Mouse (Mus musculus) CD4-positive, CD25-positive, alpha-beta regulatory T cell, adult 4 months (primary cell): ENCODE measurements around the gene Pcgf6. TPM values are rescaled to one million over a fixed set of nuclear protein-coding genes. Genes with fewer than 3 reads are reported as not detected.
A peak's percentile ranks its signal among the peaks of the same experiment; 100 is the strongest.

Source experiments
- ATAC-seq: one replicate; pipeline ENCODE4 v1.8.0; 2017
- polyA plus RNA-seq, 2 experiments: library from polyadenylated mRNA; unstranded; fragments of 100-300 nt; shearing (Covaris generic); gene quantifications; one replicate each; pipeline ENCODE4 v1.2.1; 2017

Pcgf6 gene
- 1 to 10 TPM; 7.4 to 8.9 TPM for polyA plus RNA-seq

DNA sequence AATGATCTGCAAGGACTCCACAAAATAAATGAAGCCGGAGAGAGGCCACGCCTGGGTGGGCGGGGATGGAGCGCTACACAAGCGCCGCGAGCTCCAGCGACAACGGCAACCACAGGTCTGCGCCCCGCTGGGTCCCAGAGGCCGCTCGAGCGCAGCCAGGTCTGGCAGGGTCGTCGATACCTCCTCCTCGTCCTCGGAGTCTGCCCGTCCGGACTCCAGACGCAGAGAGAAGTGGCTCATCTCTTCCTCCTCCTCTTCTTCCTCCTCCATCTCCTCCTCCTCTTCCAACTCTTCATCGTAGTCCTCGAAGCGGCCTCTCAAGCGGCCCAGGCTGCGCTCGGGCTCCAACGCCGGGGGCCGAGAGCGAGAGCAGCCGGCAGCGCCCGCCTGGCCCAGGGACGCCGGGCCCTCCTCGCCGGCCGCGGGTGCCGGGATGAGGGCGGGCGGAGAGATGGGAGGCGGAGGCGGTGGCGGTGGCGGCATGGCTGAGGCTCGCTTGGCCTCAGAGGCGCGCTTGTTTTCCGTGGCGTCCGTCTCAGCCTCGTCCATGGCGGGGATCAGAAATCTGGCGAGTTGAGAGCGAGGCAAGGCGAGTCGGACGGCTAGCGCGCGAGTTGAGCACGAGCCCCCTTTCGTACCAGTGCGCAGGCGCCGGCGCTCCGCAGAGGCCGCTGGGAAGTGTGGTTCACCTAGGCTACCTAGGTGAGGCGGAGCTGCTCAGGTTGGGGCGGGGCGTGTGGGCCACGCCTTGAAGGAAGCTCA, at the start of gene Pcgf6:
Gene Pcgf6 (minus strand): TSS at position 636 of the 762 bp plus-strand sequence.
- peak; percentile 94 for ATAC-seq

DNA sequence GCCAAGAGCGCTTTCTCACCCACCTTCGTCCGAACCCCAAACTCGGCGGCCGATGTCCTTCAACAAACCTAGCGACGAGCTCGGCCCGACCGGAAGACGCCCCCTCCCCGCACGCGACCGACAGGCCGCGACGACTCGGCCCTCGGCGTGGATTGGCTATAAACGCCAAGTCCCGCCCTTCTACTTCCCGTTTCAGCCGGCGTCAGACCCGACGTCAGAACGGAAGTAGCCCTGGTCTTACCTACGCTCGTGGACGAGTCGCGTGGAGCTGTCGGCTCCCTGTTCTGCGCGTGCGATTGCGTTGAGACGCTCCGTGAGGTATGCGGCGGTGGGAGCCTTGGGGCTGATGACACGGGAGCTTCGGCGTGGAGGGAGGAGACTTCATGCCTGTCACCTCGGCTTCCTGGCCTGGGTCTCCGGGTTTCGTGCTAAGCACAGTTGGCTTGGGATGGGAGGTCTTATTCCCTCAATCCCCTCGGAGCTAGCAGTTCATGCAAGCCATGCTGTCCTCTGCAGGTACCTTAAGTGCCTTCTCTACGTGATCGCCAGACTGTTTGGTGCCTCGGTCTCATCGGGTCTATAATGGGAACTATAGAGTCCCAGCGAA, 39.9 kb upstream of the Pcgf6 start, which contains the start of the genes Usmg5 and Pdcd11:
Gene Usmg5 (minus strand): TSS at position 98 of the 607 bp plus-strand sequence.
Gene Pdcd11 (plus strand): TSS at position 219 of the 607 bp plus-strand sequence.
- ATAC-seq, result peak; percentile 97

DNA sequence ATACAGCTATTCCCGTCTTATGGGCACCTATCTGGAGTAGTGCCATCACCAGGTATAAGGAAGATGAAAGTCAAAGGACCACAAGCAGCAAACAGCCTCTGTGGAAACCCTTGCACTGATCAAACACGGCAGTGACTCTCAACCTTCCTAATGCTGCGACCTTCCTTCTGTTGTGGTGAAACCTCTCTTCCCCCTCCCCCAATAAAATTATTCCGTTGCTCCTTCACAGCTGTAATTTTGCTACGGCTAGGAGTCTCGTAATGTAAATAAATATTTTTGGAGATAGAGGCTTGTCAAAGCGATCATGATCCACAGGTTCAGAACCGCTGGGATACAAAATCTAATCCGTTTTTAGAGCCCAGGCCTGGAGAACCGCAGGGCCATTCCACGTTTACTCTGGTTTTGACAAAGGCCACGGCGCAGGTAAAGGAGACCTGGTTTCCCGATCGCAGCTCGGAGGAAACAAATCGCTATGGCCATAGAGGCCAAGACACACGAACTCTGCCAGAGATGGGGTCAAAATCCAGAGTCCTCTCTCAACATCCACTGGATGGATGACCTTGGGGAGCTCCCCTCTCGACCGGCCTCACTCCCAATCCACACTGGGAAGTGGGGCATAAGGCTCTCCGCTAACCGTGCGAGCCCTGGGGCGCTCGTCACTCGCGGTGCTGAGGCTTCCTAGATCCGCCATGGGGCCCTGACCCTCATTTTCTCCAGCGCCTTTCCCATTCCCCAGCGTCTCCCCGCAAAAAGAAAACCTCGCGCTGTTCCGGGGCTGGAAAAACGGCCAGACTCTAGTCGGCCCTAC, 39.2 kb upstream of the Pcgf6 start:
- peak; percentile 32 for ATAC-seq

GRCm38 (mm10) chr19:47088226-47088625, 37.5 kb upstream of the Pcgf6 start:
- no peak for ATAC-seq

DNA sequence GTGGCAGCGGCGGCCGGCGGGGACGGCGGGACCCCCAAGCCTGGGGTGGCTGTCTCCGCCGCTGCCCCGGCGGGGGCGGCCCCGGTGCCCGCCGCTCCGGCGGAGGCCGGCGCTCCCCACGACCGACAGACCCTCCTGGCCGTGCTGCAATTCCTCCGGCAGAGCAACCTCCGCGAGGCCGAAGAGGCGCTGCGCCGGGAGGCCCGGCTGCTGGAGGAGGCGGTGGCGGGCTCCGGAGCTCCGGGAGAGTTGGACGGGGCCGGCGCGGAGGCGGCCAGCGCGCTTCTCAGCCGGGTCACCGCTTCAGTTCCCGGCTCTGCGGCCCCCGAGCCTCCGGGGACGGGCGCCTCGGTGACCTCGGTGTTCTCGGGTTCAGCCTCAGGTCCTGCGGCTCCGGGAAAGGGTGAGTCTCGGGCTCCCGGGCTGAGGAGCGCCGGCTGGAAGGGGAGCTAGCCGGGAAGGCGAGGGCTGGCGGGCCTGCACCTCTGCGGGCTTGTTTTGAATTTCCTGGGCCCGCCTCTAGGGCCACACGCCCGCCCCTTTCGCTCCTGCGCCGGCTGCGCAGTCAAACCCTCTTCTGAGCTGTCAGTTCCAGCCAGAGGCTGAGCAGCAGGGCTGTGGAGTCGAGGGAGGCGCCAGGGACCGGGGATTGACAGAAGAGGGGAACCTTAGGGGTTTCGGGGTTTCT, 17.4 kb upstream of the Pcgf6 start:
- peak; percentile 92 for ATAC-seq

GRCm38 (mm10) chr19:47067096-47067882, 16.6 kb upstream of the Pcgf6 start, which contains the start of gene Taf5:
Gene Taf5 (plus strand): TSS chr19:47067746.
- peak; percentile 76 for ATAC-seq

DNA sequence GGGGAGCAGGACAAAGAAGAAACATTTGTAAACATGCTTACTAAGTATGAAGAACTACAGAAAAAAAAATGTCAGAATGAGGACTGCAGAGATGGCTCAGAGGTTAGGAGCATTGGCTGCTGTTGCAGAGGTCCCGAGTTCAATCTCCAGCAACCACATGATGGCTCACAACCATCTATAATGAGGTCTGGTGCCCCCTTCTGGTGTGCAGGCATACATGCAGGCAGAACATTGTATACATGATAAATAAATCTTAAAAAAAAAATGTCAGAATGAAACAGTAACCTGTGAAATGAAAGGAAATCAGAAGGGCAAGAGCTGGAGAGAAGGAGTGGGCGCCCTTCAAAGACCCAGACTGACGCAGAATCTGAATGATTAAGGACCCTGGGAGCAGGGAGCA, 15.2 kb upstream of the Pcgf6 start:
- ATAC-seq, result no peak

DNA sequence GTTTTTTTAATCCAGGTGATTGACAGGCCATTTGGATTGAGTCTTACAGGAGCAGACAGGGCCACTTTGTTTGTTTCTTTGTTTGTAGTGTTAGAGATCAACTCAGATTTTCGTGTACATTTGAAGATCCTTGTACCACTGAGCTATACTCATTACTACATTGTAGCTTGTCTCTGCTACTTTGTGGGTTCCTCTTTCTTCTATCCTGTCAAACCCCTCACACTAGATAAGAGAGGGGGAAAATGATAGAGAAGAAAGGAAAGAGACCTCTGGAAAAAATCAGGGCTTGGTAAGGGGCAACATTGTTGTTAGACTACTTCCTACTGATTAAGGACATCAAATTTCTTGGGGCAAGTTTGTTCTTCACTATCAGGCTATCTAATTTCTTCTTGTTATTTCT, 7.0 kb upstream of the Pcgf6 start:
- no peak for ATAC-seq

DNA sequence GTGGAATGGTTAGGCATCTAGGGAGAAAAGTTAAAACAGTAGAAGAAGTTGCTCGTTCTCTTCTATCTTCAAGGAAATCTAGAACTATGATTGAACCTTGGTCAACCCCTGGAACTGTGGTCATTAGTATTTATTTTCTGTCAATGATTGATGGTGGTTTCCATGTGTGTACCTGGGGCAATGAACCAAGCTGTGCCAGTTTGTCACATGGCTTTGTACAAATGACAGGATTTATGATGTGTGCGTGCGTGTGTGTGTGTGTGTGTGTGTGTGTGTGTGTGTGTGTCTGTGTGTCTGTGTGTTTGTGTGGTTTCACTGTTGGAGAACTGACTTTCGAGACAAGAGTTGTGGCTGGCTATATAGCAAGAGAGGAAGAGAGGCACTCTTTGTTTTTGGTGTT, 2.8 kb upstream of the Pcgf6 start:
- no peak for ATAC-seq

DNA sequence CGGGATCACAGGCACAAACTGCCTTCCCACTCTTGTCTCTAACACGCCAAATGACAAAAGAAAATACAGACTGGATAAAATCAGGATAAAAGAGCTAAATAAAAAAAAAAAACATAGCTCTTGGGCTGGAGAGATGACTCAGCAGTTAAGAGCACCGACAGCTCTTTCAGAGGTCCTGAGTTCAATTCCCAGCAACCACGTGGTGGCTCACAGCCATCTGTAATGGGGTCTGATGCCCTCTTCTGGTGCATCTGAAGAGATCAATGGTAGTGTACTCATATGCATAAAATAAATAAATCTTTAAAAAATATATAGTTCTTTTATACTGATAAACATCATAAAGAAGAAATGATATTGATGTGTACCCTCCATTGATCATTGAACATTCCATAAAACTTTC, 2.2 kb upstream of the Pcgf6 start:
- no peak for ATAC-seq

DNA sequence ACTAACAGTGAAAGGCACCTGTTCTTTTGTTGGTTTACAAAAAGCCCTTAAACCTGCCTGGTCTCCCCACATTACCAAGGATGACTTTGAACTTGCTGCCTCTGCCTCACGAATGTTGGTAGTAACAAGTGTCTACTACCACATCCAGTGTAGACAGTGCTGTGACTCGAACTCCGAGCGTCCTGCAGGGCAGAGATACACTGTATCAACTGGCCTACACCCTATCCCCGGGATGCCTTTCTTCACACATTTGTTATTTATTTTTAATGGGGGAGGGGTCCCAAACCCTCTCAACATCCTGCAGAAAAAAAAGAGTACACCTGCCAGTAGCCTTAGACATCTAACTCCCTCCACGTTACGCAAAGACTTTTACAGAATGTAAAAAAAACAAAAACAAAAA, 866 bp downstream of the Pcgf6 start:
- ATAC-seq, result peak; percentile 25

GRCm38 (mm10) chr19:47049061-47049460, 1.6 kb downstream of the Pcgf6 start:
- ATAC-seq, result no peak

- ATAC-seq, result no peak
Observed at GRCm38 (mm10) chr19:47047236-47047833, 3.4 kb downstream of the Pcgf6 start.

GRCm38 (mm10) chr19:47046343-47046742, 4.4 kb downstream of the Pcgf6 start:
- ATAC-seq, result no peak

DNA sequence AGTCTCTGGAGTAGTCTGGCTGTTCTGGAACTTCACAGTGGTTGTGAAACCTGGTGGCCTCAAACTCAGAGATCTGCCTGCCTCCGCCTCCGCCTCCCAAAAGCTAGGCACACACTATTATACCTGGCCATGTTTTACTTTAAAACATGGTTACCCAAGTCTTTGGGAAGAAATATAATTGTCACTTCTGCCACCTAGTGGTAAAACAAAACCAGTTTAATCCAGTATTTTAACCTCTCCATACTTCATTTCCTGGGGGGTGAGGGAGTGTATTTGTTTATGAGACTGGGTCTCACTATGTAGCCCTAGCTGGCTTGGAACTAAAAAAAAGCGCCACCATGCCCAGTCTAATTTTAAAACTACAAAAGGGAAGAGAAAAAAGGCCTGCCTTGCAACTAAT, 7.1 kb downstream of the Pcgf6 start:
- peak; percentile 60 for ATAC-seq

DNA sequence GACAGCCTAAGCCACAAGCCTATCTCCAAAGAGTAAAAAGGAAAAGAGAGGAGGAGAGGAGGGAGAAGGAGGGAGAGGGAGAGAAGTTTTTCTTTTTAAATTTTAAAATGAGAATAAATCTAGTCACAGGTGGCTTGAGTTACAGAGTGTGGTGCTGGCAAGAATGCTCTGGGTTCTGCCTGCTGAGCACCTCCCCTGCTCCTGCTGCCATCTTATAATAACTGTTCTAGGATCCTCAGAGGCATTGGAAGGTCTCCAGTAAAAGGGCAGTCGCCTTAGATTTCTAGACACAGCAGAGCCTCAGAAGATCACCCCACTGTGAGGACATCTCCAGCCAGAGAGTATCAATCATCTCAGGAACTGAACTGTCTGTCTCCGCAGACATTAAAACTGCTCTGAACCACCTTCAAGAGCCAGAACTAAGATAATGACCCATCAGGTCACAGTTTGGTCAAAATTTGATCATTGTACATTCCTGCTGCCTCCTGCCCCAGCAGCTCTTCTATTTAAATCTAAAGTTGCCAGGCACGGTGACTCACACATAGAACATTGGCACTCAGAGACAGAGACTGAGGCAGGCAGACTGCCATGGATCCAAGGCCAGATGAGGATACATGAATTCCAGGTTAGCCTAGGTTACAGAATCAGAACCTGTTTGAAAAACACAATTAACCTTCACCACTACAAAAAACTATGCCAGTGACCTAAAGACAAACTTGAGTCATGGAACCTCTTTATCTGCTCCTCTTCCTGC, 9.8 kb downstream of the Pcgf6 start:
- no peak for ATAC-seq

DNA sequence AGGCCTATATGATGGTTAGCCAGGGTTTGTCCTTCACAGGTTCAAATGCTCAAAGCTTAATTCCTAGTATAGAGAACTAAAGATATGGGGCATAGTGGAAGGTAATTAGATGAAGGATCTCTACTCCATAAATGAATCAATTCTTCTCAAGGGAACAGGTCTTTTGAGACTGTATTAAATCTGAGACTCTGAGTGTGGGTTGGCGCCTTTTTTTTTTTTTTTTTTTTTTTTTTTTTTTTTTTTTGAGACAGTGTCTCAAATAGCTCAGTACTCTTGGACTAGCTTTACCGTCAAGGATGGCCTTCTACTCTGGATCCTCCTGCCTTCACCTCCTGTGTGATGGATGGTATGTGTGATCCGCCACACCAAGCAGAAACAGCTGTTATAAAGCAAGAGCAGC, 14.1 kb downstream of the Pcgf6 start:
- ATAC-seq, result no peak

DNA sequence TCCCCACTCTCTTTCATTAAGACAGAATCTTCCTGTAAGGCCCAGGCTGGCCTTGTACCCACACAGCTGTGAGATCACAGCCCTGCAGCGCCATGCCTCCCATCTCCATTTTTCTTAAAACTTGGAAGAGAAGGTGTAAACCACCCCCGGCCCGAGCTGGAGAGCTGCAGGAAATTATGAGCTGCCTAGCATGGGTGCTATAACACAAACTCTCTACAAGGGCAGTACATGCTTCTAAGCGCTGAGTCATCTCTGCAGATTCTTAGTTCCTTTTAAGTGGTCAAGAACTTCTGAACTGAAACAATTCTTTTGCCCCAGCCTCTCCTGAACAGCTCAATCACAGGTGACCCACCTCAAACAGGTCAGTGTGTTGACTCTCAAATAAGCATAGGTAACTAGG, 15.8 kb downstream of the Pcgf6 start:
- ATAC-seq, result no peak

- ATAC-seq, result no peak
Observed at GRCm38 (mm10) chr19:47031770-47032169, 18.9 kb downstream of the Pcgf6 start.

DNA sequence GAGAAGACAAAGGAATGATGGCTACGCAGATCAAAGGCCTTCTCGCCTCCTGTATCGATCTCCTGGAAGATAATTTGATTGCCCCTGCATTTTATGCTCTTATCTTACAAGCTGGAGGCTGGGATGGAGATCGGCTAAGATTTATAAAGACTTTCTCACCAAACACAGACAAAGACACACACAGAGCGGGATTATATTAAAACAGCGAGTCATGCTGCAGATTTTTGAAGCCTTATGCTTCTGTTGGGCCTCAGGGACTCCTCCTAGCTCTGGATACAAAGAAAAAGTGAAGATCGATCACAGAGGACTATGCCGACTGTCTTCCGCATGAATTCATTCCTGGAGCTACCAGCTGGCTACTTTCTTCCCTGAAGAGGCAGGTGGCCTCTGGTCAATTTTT, 20.9 kb downstream of the Pcgf6 start:
- no peak for ATAC-seq

GRCm38 (mm10) chr19:47026513-47026912, 24.2 kb downstream of the Pcgf6 start:
- ATAC-seq, result no peak
